In genomic region chr9:59094106-59094505, GRCm38 (mm10) we compare ENCODE assay signal across 26 mouse cellular contexts. TPM values are rescaled to one million over a fixed set of nuclear protein-coding genes. Genes with fewer than 3 reads are reported as not detected.
DNase-seq lines count a peak whose midpoint lies in the region; ATAC-seq and TF ChIP-seq lines count a peak whose summit lies in the region.
"Had no signal": no experiment of that assay in that cellular context is flagged by ENCODE, and none has a peak within 500 bp of the region (broad histone marks: within the 10 kb centered on the region; RNA-seq: fewer than 3 reads in every experiment).

No protein-coding gene starts in this region.

- DNase-seq in embryonic facial prominence, embryonic 10.5 days (ENCODE audit: low spot score) = no peak
- peak; percentile 87 for DNase-seq in gonadal fat pad, adult 2 months (ENCODE audit: low read depth)
- no peak for DNase-seq in limb, embryonic 14.5 days (ENCODE audit: low spot score)
- no peak for DNase-seq in frontal cortex, postnatal 36 days (ENCODE audit: low spot score in 2 of 2)
- no peak for DNase-seq in urinary bladder, postnatal 36 days (ENCODE audit: low spot score in 2 of 2)
- DNase-seq: adrenal gland, adult 8-10 months; adrenal gland, postnatal 14 days; adrenal gland, postnatal 36 days; B cell, adult 2 months; cerebellum, adult 11-12 months; cerebellum, adult 2 months; cerebellum, adult 9-10 months; cerebellum, postnatal 10 days; cerebellum, postnatal 25 days; forebrain, postnatal 0 days had no signal

- no peak for TF ChIP-seq POLR2A in limb, embryonic 14.5 days (IDR thresholded peaks at IDR 0.05; ENCODE audit: borderline replicate concordance, extremely low read depth, insufficient read depth, insufficient read length)

- peak overlapping the region; percentile 48; the same call in 1 of the 2 replicates for H3K27ac ChIP-seq in embryonic facial prominence, embryonic 13.5 days
- no peak overlapping the region for H3K27ac ChIP-seq in embryonic facial prominence, embryonic 10.5 days (replicated peaks)
- H3K27ac ChIP-seq in embryonic facial prominence, embryonic 15.5 days (replicated peaks) = peak overlapping the region; percentile 24; the same call in 1 of the 2 replicates
- H3K27ac ChIP-seq in limb, embryonic 14.5 days (replicated peaks; ENCODE audit: low read depth, low read length) = 0 out of 2 replicates have a peak overlapping the region, but pooled peaks have one; percentile 40
- no peak overlapping the region for H3K27ac ChIP-seq in midbrain, embryonic 15.5 days
- H3K27ac ChIP-seq: forebrain, embryonic 13.5 days; forebrain, embryonic 15.5 days had no signal

- no peak overlapping the region for H3K4me2 ChIP-seq in embryonic facial prominence, embryonic 13.5 days
- H3K4me2 ChIP-seq in embryonic facial prominence, embryonic 15.5 days (replicated peaks) = no peak overlapping the region
- no peak overlapping the region for H3K4me2 ChIP-seq in limb, embryonic 14.5 days (replicated peaks; ENCODE audit: low read depth, low read length, severe bottlenecking)
- no peak overlapping the region for H3K4me2 ChIP-seq in midbrain, embryonic 15.5 days
- H3K4me2 ChIP-seq: forebrain, embryonic 13.5 days; forebrain, embryonic 15.5 days had no signal

- no peak overlapping the region for H3K9ac ChIP-seq in embryonic facial prominence, embryonic 13.5 days
- no peak overlapping the region for H3K9ac ChIP-seq in embryonic facial prominence, embryonic 15.5 days
- H3K9ac ChIP-seq in limb, embryonic 14.5 days (ENCODE audit: low read depth, low read length, severe bottlenecking) = no peak overlapping the region
- H3K9ac ChIP-seq in midbrain, embryonic 15.5 days = no peak overlapping the region
- H3K9ac ChIP-seq: forebrain, embryonic 13.5 days; forebrain, embryonic 15.5 days; forebrain, postnatal 0 days had no signal

- WGBS in embryonic facial prominence, embryonic 13.5 days = 57% methylated on average over 4 of the region's 4 CpGs
- 81% methylated on average over 4 of the region's 4 CpGs for WGBS in embryonic facial prominence, embryonic 10.5 days
- WGBS in embryonic facial prominence, embryonic 15.5 days = 47% methylated on average over 4 of the region's 4 CpGs
- WGBS in limb, embryonic 14.5 days = 43% methylated on average over 4 of the region's 4 CpGs
- 76% methylated on average over 4 of the region's 4 CpGs for WGBS in midbrain, embryonic 15.5 days

- no peaks in the 10 kb centered on the region for H3K9me3 ChIP-seq in embryonic facial prominence, embryonic 13.5 days
- no peaks in the 10 kb centered on the region for H3K9me3 ChIP-seq in embryonic facial prominence, embryonic 10.5 days
- H3K9me3 ChIP-seq in embryonic facial prominence, embryonic 15.5 days (replicated peaks) = no peaks in the 10 kb centered on the region
- no peaks in the 10 kb centered on the region for H3K9me3 ChIP-seq in limb, embryonic 14.5 days (ENCODE audit: control insufficient read depth, low read length)
- no peaks in the 10 kb centered on the region for H3K9me3 ChIP-seq in midbrain, embryonic 15.5 days
- H3K9me3 ChIP-seq: forebrain, embryonic 13.5 days; forebrain, embryonic 15.5 days; G1E had no signal

- H3K36me3 ChIP-seq in embryonic facial prominence, embryonic 13.5 days = no peaks in the 10 kb centered on the region
- H3K36me3 ChIP-seq in embryonic facial prominence, embryonic 10.5 days (replicated peaks) = no peaks in the 10 kb centered on the region
- H3K36me3 ChIP-seq in embryonic facial prominence, embryonic 15.5 days = no peaks in the 10 kb centered on the region
- H3K36me3 ChIP-seq in limb, embryonic 14.5 days (ENCODE audit: control insufficient read depth, insufficient read depth, low read length) = no peaks in the 10 kb centered on the region
- H3K36me3 ChIP-seq in midbrain, embryonic 15.5 days (replicated peaks) = no peaks in the 10 kb centered on the region
- H3K36me3 ChIP-seq: forebrain, embryonic 15.5 days; G1E had no signal

- H3K27me3 ChIP-seq in embryonic facial prominence, embryonic 13.5 days = no peaks in the 10 kb centered on the region
- no peaks in the 10 kb centered on the region for H3K27me3 ChIP-seq in embryonic facial prominence, embryonic 10.5 days (replicated peaks; ENCODE audit: low read depth, poor library complexity, severe bottlenecking)
- H3K27me3 ChIP-seq in embryonic facial prominence, embryonic 15.5 days = no peaks in the 10 kb centered on the region
- H3K27me3 ChIP-seq in limb, embryonic 14.5 days (ENCODE audit: control insufficient read depth, insufficient read depth, low read length) = no peaks in the 10 kb centered on the region
- H3K27me3 ChIP-seq in midbrain, embryonic 15.5 days (replicated peaks) = no peaks in the 10 kb centered on the region
- H3K27me3 ChIP-seq: CH12.LX; forebrain, embryonic 13.5 days; forebrain, embryonic 15.5 days had no signal

- ATAC-seq in embryonic facial prominence, embryonic 13.5 days (ENCODE audit: insufficient number of reproducible peaks, insufficient read depth, low FRiP score, low TSS enrichment, low read depth) = no peak
- ATAC-seq in embryonic facial prominence, embryonic 15.5 days (ENCODE audit: insufficient number of reproducible peaks, low FRiP score, low TSS enrichment, low read depth) = no peak
- no peak for ATAC-seq in limb, embryonic 14.5 days (ENCODE audit: low FRiP score, low read depth)
- ATAC-seq in midbrain, embryonic 15.5 days (replicated peaks) = no peak
- ATAC-seq: activated CD4-positive, CD25-positive, alpha-beta regulatory T cell, adult 4 months; CD4-positive, CD25-positive, alpha-beta regulatory T cell, adult 4 months; forebrain, embryonic 13.5 days; forebrain, embryonic 15.5 days; forebrain, postnatal 0 days; Patski had no signal

- H3K4me1 ChIP-seq in embryonic facial prominence, embryonic 13.5 days = peaks cover 31% of the 10 kb centered on the region
- H3K4me1 ChIP-seq in embryonic facial prominence, embryonic 10.5 days = peaks cover 15% of the 10 kb centered on the region
- H3K4me1 ChIP-seq in embryonic facial prominence, embryonic 15.5 days = peaks cover 20% of the 10 kb centered on the region
- peaks cover 22% of the 10 kb centered on the region for H3K4me1 ChIP-seq in limb, embryonic 14.5 days (ENCODE audit: control insufficient read depth, insufficient read depth, low read length)
- peaks cover 8% of the 10 kb centered on the region; the same call in 1 of the 2 replicates for H3K4me1 ChIP-seq in midbrain, embryonic 15.5 days

- no peak overlapping the region for H3K4me3 ChIP-seq in embryonic facial prominence, embryonic 13.5 days
- H3K4me3 ChIP-seq in embryonic facial prominence, embryonic 10.5 days = no peak overlapping the region
- no peak overlapping the region for H3K4me3 ChIP-seq in embryonic facial prominence, embryonic 15.5 days (replicated peaks)
- H3K4me3 ChIP-seq in limb, embryonic 14.5 days (replicated peaks; ENCODE audit: low read length) = no peak overlapping the region
- no peak overlapping the region for H3K4me3 ChIP-seq in midbrain, embryonic 15.5 days
- H3K4me3 ChIP-seq: erythroblast, embryonic 14.5 days; forebrain, embryonic 13.5 days; forebrain, embryonic 15.5 days had no signal

RNA-seq across cellular contexts. Expression of gene Neo1, which starts 57.9 kb away (rescaled TPM):
- polyA plus RNA-seq in embryonic facial prominence, embryonic 13.5 days (2015; fragmentation: Nextera tagmentation; extraction: Ambion mirVana) = 42.6 and 44.3 TPM in 2 replicates
- polyA plus RNA-seq in embryonic facial prominence, embryonic 10.5 days (2016; fragmentation: Nextera tagmentation; extraction: Ambion mirVana) = 34.4 and 36.8 TPM in 2 replicates
- 34.3 and 38.7 TPM in 2 replicates for polyA plus RNA-seq in embryonic facial prominence, embryonic 15.5 days (2015; fragmentation: Nextera tagmentation; extraction: Ambion mirVana)
- polyA plus RNA-seq in gonadal fat pad, adult 2 months (2012; rRNA removed) = 23.2 and 27.2 TPM in 2 replicates
- 83.5 and 95.9 TPM in 2 replicates for polyA plus RNA-seq in limb, embryonic 14.5 days (2012; rRNA removed)
- polyA plus RNA-seq in limb, embryonic 14.5 days (2014; fragmentation: Nextera tagmentation; extraction: Ambion mirVana) = 57.1 and 63.9 TPM in 2 replicates
- 49.2 and 53.9 TPM in 2 replicates for polyA plus RNA-seq in midbrain, embryonic 15.5 days (2015; fragmentation: Nextera tagmentation; extraction: Ambion mirVana)
- polyA plus RNA-seq: activated CD4-positive, CD25-positive, alpha-beta regulatory T cell, adult 4 months; erythroblast, embryonic 14.5 days; G1E had no signal

Comparison
In these comparisons a context has a peak if more than half of its experiments do, and no peak if none do; other contexts are left out.
1. H3K27ac ChIP-seq: peak in embryonic facial prominence, embryonic 13.5 days (single experiment), embryonic facial prominence, embryonic 15.5 days (single experiment) and limb, embryonic 14.5 days (single experiment); none in embryonic facial prominence, embryonic 10.5 days (single experiment) and midbrain, embryonic 15.5 days (single experiment).